Mouse (Mus musculus) cerebellum, adult 9-10 months (tissue): ENCODE results near the gene Prl.
"Not testable (repeated sequence)": the region's sequence is repeated elsewhere in the genome, so short reads cannot be mapped to it uniquely, and the experiment has no call there.

Experiments
- DNase-seq: peaks from one replicate; pipeline ENCODE4 v3.0.0; 2022

Prl gene

GRCm38 (mm10) chr13:27057270-27057669 lies at the start of gene Prl:
Prl (plus strand) TSS chr13:27057570.
- no peak for DNase-seq

GRCm38 (mm10) chr13:27026614-27027013 lies 30.8 kb upstream of the Prl start:
- no peak for DNase-seq

GRCm38 (mm10) chr13:27027376-27027775 lies 30.0 kb upstream of the Prl start:
- DNase-seq: no peak

GRCm38 (mm10) chr13:27028501-27029240 lies 28.7 kb upstream of the Prl start:
- no peak for DNase-seq

GRCm38 (mm10) chr13:27031101-27031852 lies 26.1 kb upstream of the Prl start:
- DNase-seq: no peak

- no peak for DNase-seq
Measured at GRCm38 (mm10) chr13:27031853-27032240, 25.5 kb upstream of the Prl start.

GRCm38 (mm10) chr13:27032998-27033397 lies 24.4 kb upstream of the Prl start:
- no peak for DNase-seq

- no peak for DNase-seq
Measured at GRCm38 (mm10) chr13:27042185-27042584, 15.2 kb upstream of the Prl start.

- no peak for DNase-seq
Measured at GRCm38 (mm10) chr13:27043326-27043725, 14.0 kb upstream of the Prl start.

GRCm38 (mm10) chr13:27059177-27059576 lies 1.8 kb downstream of the Prl start:
- no peak for DNase-seq

GRCm38 (mm10) chr13:27093890-27094289 lies 36.5 kb downstream of the Prl start, which contains the start of gene Prl3d1:
Prl3d1 (plus strand) TSS chr13:27094190.
- not testable (repeated sequence) for DNase-seq
